Mouse (Mus musculus) hindbrain, embryonic 11.5 days (tissue): Measurements from ENCODE around the gene Gm10228. TPM values are rescaled to one million over a fixed set of nuclear protein-coding genes. Genes with fewer than 3 reads are reported as not detected.
"Not testable (repeated sequence)": the region's sequence is repeated elsewhere in the genome, so short reads cannot be mapped to it uniquely, and the experiment has no call there.

Source experiments
- ATAC-seq: fragments of 200-750 bp; cut with Nextera tagmentation; 2 replicates; pipeline ENCODE4 v1.8.0; 2017; ENCODE audit warnings: mild to moderate bottlenecking, moderate TSS enrichment, moderate library complexity; ENCODE audit not compliant: low FRiP score
- DNase-seq: peaks from one replicate; pipeline ENCODE4 v3.0.0-alpha.2; 2015; ENCODE audit warnings: low spot score
- H3K27ac ChIP-seq: fragments of 300-500 bp; sonication (generic); 2 replicates; pipeline ENCODE4 v1.5.1; 2014; ENCODE audit warnings: mild to moderate bottlenecking, low read depth, low read length
- H3K27me3 ChIP-seq: fragments of 300-500 bp; sonication (generic); 2 replicates; pipeline ENCODE4 v1.6.1; 2014; ENCODE audit warnings: mild to moderate bottlenecking, low read length, moderate library complexity, mixed read lengths; ENCODE audit not compliant: control insufficient read depth, insufficient read depth
- H3K36me3 ChIP-seq: fragments of 300-500 bp; sonication (generic); 2 replicates; pipeline ENCODE4 v1.6.1; 2014; ENCODE audit warnings: mild to moderate bottlenecking, low read length, moderate library complexity, mixed read lengths; ENCODE audit not compliant: control insufficient read depth, insufficient read depth
- H3K4me1 ChIP-seq: fragments of 300-500 bp; sonication (generic); replicated peaks from 2 replicates; pipeline ENCODE4 v1.6.1; 2014; ENCODE audit warnings: low read length, mixed read lengths; ENCODE audit not compliant: control insufficient read depth, insufficient read depth
- H3K4me2 ChIP-seq: fragments of 300-500 bp; sonication (generic); replicated peaks from 2 replicates; pipeline ENCODE4 v1.6.1; 2014; ENCODE audit warnings: mild to moderate bottlenecking, low read depth, low read length
- H3K4me3 ChIP-seq: fragments of 300-500 bp; sonication (generic); 2 replicates; pipeline ENCODE4 v1.5.1; 2014; ENCODE audit warnings: low read depth, low read length
- H3K9ac ChIP-seq: fragments of 300-500 bp; sonication (generic); 2 replicates; pipeline ENCODE4 v1.6.1; 2014; ENCODE audit warnings: low read depth, low read length
- H3K9me3 ChIP-seq: fragments of 300-500 bp; sonication (generic); 2 replicates; pipeline ENCODE4 v1.6.1; 2016; ENCODE audit warnings: low read length; ENCODE audit not compliant: control insufficient read depth
- WGBS: fragments of 180-500 bp; shearing (Covaris S2); extraction: QIAGEN DNeasy Blood & Tissue Kit; methylation state at CpG from one replicate; pipeline ENCODE4 v1.1.7; 2014; 5-methylcytosine and 5-hydroxymethylcytosine counted together
- polyA plus RNA-seq: library from polyadenylated mRNA; unstranded; fragments of >200 nt; fragmentation: Nextera tagmentation; extraction: Ambion mirVana; gene quantifications from 2 replicates; pipeline ENCODE4 v1.2.1, GENCODE M21; 2014

The Gm10228 gene
- not detected in 2 replicates for polyA plus RNA-seq

DNA sequence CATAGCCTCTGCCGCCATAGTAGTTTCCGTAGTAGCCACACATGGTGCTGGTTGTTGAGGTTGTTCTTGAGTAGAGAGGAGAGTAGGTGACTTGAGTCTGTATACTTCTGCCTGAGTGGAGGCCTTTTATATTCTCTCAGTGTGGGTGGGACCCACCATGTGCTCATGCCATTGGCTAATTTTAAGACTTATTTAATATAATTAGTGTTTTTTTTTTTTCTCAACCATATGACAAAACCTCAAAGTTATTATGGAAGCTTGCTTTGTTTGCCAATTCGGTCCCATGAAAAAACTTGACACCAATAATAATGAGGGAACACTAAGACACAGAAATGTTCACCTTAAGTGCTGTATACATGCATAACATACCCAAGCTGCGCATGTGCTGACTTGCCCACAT lies at the start of gene Gm10228:
Gene Gm10228, minus strand, starts transcription at position 101 of the 400 bp plus-strand sequence.
- not testable (repeated sequence) for H3K4me2 ChIP-seq, H3K27ac ChIP-seq, H3K36me3 ChIP-seq, DNase-seq, H3K9ac ChIP-seq, H3K4me1 ChIP-seq, H3K9me3 ChIP-seq, ATAC-seq, H3K4me3 ChIP-seq, H3K27me3 ChIP-seq
- whole genome bisulfite sequencing = 93% methylated on average over 2 of the region's 4 CpGs

DNA sequence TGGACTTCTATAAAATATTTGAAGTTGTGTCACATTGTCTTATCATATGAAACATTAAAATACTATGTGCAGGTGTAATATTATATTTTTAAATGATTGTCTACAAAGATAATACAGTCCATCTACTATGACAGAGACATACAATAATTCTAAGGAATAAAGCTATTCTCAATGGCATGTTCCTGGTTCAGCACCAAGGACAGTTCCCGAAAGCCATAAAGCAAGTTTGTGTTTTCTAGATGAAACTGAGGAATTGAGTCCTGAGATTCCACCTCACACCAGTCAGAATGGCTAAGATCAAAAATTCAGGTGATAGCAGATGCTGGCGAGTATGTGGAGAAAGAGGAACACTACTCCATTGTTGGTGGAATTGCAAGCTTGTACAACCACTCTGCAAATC lies 29.8 kb upstream of the Gm10228 start:
- H3K4me1 ChIP-seq, H3K9ac ChIP-seq, H3K27ac ChIP-seq, H3K27me3 ChIP-seq, H3K4me3 ChIP-seq, ATAC-seq, H3K4me2 ChIP-seq, H3K36me3 ChIP-seq, H3K9me3 ChIP-seq: not testable (repeated sequence)
- WGBS = 73% methylated on average over 2 of the region's 2 CpGs
- DNase-seq = peak; percentile 37

DNA sequence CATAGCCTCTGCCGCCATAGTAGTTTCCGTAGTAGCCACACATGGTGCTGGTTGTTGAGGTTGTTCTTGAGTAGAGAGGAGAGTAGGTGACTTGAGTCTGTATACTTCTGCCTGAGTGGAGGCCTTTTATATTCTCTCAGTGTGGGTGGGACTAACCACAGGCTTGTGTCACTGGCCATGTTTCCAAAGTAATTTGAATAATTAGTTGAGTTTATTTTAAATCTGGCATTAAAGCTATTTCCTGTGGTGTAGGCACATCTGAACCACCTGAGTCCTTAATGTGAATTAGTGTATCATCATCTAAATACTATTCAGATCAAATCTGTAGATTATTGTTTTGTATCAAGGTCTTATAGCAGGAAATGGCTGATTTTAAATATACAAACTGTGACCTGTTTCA lies 22.6 kb upstream of the Gm10228 start, which contains the start of gene 1110025L11Rik:
Gene 1110025L11Rik, minus strand, starts transcription at position 101 of the 400 bp plus-strand sequence.
- H3K9ac ChIP-seq, H3K4me1 ChIP-seq, DNase-seq, H3K27me3 ChIP-seq, H3K4me3 ChIP-seq, H3K9me3 ChIP-seq, H3K27ac ChIP-seq, H3K4me2 ChIP-seq, H3K36me3 ChIP-seq, ATAC-seq: not testable (repeated sequence)
- WGBS = no CpG with 5 or more reads among the region's 2 CpGs

DNA sequence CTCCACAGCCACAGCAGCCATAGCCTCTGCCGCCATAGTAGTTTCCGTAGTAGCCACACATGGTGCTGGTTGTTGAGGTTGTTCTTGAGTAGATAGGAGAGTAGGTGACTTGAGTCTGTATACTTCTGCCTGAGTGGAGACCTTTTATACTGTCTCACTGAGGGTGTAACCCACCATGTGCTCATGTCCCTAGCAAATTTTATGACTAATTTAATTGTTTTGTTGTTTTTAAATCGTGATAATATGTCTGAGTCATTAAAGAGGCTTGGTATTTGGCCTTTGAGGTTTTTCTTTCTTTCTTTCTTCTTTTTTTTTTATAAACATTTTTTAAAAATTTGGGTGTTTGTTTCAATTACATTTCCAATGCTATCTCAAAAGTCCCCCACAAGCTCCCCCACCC lies 6.5 kb upstream of the Gm10228 start, which contains the start of gene Krtap6-5:
Gene Krtap6-5, minus strand, starts transcription at position 101 of the 400 bp plus-strand sequence.
- Histone ChIP-seq H3K4me3 (no peak within 1 kb of the TSS), H3K27ac (no peak within 1 kb of the TSS), H3K4me1 (no peaks in the 10 kb centered on the region), H3K9ac (no peak within 1 kb of the TSS), H3K27me3 (no peaks in the 10 kb centered on the region), H3K36me3 (no peaks in the 10 kb centered on the region), H3K9me3 (no peaks in the 10 kb centered on the region), H3K4me2 (no peak within 1 kb of the TSS)
- no peak for DNase-seq
- ATAC-seq = no peak
- 88% methylated on average over 3 of the region's 3 CpGs for WGBS

DNA sequence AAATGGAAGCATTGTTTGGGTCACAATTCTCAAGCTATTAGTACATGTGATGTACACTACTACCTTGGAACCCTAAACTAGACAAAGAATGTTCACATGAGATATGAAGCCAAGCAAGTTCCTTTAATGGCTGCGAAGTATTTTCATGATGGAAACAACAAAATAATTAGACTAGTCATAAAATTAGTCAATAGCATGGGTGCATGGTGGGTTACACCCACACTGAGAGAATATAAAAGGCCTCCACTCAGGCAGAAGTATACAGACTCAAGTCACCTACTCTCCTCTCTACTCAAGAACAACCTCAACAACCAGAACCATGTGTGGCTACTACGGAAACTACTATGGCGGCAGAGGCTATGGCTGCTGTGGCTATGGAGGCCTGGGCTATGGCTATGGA lies 9.9 kb downstream of the Gm10228 start, which contains the start of gene Krtap6-1:
Gene Krtap6-1, plus strand, starts transcription at position 301 of the 400 bp plus-strand sequence.
- not testable (repeated sequence) for H3K4me2 ChIP-seq, H3K27me3 ChIP-seq, H3K4me3 ChIP-seq, H3K4me1 ChIP-seq, H3K9ac ChIP-seq, H3K27ac ChIP-seq, H3K36me3 ChIP-seq, ATAC-seq, H3K9me3 ChIP-seq, DNase-seq
- 94% methylated on average over 3 of the region's 3 CpGs for whole genome bisulfite sequencing

DNA sequence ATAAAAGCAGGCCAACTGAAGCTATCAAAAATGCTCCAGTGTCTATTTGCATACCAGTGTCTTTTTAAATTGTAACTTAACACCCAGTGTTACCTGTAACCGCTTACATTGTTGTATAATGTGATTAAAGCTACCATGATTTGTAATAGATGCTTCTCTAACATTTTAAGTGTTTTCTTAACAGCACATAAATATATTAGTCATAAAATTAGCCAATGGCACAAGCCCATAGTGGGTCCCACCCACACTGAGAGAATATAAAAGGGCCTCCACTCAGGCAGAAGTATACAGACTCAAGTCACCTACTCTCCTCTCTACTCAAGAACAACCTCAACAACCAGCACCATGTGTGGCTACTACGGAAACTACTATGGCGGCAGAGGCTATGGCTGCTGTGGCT lies 26.3 kb downstream of the Gm10228 start, which contains the start of gene Gm10229:
Gene Gm10229, plus strand, starts transcription at position 301 of the 400 bp plus-strand sequence.
- not testable (repeated sequence) for DNase-seq, H3K36me3 ChIP-seq, H3K27ac ChIP-seq, H3K9me3 ChIP-seq, H3K4me2 ChIP-seq, H3K4me3 ChIP-seq, H3K9ac ChIP-seq, H3K27me3 ChIP-seq, ATAC-seq, H3K4me1 ChIP-seq
- 92% methylated on average over 1 of the region's 3 CpGs for WGBS

DNA sequence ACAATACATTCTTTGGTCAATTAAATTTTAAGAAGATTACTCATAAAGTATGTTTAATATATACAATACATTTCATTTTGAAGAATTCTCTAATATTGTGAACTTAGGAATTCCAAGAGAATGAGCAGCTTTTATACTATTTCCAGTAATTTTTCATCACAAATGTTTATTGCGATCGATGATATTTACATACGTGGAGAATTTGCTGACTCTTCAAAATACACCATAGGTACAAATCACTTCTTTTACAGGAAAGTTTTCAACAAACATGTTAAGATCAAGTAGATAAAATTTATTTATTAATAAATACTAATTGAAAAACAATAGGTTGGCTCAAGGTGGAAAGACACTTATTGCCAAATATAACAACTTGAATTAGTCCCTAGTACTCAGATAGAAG lies 27.3 kb downstream of the Gm10228 start:
- Histone ChIP-seq H3K9ac (no peak overlapping the region), H3K4me3 (no peak overlapping the region), H3K4me2 (no peak overlapping the region), H3K27me3 (no peaks in the 10 kb centered on the region), H3K4me1 (no peaks in the 10 kb centered on the region), H3K36me3 (no peaks in the 10 kb centered on the region), H3K9me3 (no peaks in the 10 kb centered on the region), H3K27ac (no peak overlapping the region)
- 94% methylated on average over 3 of the region's 3 CpGs for WGBS
- ATAC-seq = no peak
- no peak for DNase-seq

DNA sequence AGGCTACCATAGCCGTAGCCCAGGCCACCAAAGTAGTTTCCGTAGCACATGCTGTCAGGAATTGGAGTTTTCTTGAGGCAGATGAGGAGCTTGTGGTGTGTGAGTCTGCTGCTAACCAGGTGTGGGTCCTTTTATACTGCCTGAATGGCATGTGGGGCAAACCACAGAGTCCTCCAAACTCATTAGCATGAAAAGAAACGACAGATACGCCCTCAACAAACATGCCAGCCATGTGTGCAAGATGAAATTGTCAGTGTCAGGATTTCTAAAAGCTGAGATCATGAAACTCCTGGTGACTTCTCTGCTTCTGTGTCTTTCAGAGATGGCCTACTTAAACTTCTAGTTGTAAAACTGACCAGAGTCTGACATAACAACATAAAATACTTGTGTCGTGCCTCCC lies 30.6 kb downstream of the Gm10228 start, which contains the start of gene Krtap22-2:
Gene Krtap22-2, minus strand, starts transcription at position 101 of the 400 bp plus-strand sequence.
- no peak for ATAC-seq
- H3K27me3 ChIP-seq = no peaks in the 10 kb centered on the region
- 85% methylated on average over 5 of the region's 5 CpGs for WGBS

More for the DNA sequence above, 30.6 kb downstream of the Gm10228 start, which contains the start of gene Krtap22-2:
- H3K4me1 ChIP-seq = no peaks in the 10 kb centered on the region
- H3K4me2 ChIP-seq = no peak within 1 kb of the TSS
- H3K9me3 ChIP-seq = no peaks in the 10 kb centered on the region
- no peak within 1 kb of the TSS for H3K27ac ChIP-seq
- H3K9ac ChIP-seq = no peak within 1 kb of the TSS
- no peak for DNase-seq
- no peak within 1 kb of the TSS for H3K4me3 ChIP-seq
- no peaks in the 10 kb centered on the region for H3K36me3 ChIP-seq
